Mouse (Mus musculus) lung, embryonic 14.5 days (tissue): ENCODE data around the gene Ebf3. TPM values are rescaled to one million over a fixed set of nuclear protein-coding genes. Genes with fewer than 3 reads are reported as not detected.
A peak's percentile ranks its signal among the peaks of the same experiment; 100 is the strongest.

ENCODE experiments used
- ATAC-seq: fragments of 200-750 bp; cut with Nextera tagmentation; 2 replicates; pipeline ENCODE4 v1.8.0; 2017; ENCODE audit warnings: mild to moderate bottlenecking, moderate TSS enrichment, moderate library complexity; ENCODE audit not compliant: insufficient read depth
- DNase-seq: peaks from one replicate; pipeline ENCODE4 v3.0.0-alpha.2; 2015
- H3K27ac ChIP-seq: fragments of 300-500 bp; sonication (generic); 2 replicates; pipeline ENCODE4 v1.5.1; 2014; ENCODE audit warnings: low read depth, mild to moderate bottlenecking, moderate library complexity
- H3K27me3 ChIP-seq: fragments of 300-500 bp; sonication (generic); 2 replicates; pipeline ENCODE4 v1.6.1; 2014; ENCODE audit warnings: low read length, control low read depth; ENCODE audit not compliant: insufficient read depth
- H3K36me3 ChIP-seq: fragments of 300-500 bp; sonication (generic); 2 replicates; pipeline ENCODE4 v1.6.1; 2014; ENCODE audit warnings: control low read depth; ENCODE audit not compliant: insufficient read depth
- H3K4me1 ChIP-seq: fragments of 300-500 bp; sonication (generic); 2 replicates; pipeline ENCODE4 v1.6.1; 2014; ENCODE audit warnings: antibody characterized with exemption, control low read depth; ENCODE audit not compliant: insufficient read depth
- H3K4me2 ChIP-seq: fragments of 300-500 bp; sonication (generic); 2 replicates; pipeline ENCODE4 v1.6.1; 2014; ENCODE audit warnings: mild to moderate bottlenecking
- H3K4me3 ChIP-seq: fragments of 300-500 bp; sonication (generic); 2 replicates; pipeline ENCODE4 v1.5.1; 2014; ENCODE audit warnings: low read depth, low read length
- H3K9ac ChIP-seq: fragments of 300-500 bp; sonication (generic); 2 replicates; pipeline ENCODE4 v1.6.1; 2014
- H3K9me3 ChIP-seq: fragments of 300-500 bp; sonication (generic); 2 replicates; pipeline ENCODE4 v1.6.1; 2016; ENCODE audit warnings: low read depth, low read length, control low read depth
- CTCF ChIP-seq: IDR thresholded peaks from 2 replicates; pipeline ENCODE4 v1.5.1; 2016; ENCODE audit warnings: antibody characterized with exemption, low read depth
- WGBS: fragments of 180-500 bp; shearing (Covaris S2); extraction: QIAGEN DNeasy Blood & Tissue Kit; methylation state at CpG from one replicate; pipeline ENCODE4 v1.1.7; 2014; 5-methylcytosine and 5-hydroxymethylcytosine counted together
- polyA plus RNA-seq: library from polyadenylated mRNA; unstranded; fragments of >200 nt; fragmentation: Nextera tagmentation; extraction: Ambion mirVana; gene quantifications from 2 replicates; pipeline ENCODE4 v1.2.1, GENCODE M21; 2014

The Ebf3 gene
- polyA plus RNA-seq, 1 experiment from 2014 or later = 0.14 TPM

GRCm38 (mm10) chr7:137316181-137316925 lies 2.1 kb upstream of the Ebf3 start:
- Histone ChIP-seq H3K27me3 (peaks cover 97% of the 10 kb centered on the region), H3K36me3 (no peaks in the 10 kb centered on the region), H3K4me2 (no peak overlapping the region; the same call in 1 of the 2 replicates), H3K27ac (no peak overlapping the region), H3K4me1 (no peaks in the 10 kb centered on the region), H3K9ac (no peak overlapping the region), H3K9me3 (no peaks in the 10 kb centered on the region), H3K4me3 (no peak overlapping the region)
- no peak for DNase-seq
- TF ChIP-seq CTCF = no peak
- ATAC-seq = no peak
- WGBS = 2% methylated on average over 20 of the region's 20 CpGs

DNA sequence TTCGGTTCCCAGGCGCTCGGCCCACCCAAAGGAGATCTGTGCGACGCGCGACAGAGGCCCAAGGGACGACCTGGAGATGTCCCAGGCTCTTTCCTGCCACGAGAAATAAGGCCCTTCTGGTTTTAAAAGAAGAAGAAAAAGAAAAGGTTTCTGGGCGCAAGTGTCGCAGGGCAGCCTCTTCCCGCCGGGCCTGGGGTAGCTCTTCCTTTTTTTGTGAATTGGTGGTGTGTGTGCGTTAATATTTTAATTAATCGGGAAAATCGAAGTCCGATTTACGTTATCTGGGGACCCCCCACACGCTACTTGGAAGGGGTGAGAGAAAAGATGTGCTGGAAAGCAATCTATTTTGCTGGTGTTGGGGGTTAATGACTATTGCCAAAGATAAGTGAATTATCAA lies 1.3 kb upstream of the Ebf3 start:
- Histone ChIP-seq H3K36me3 (no peaks in the 10 kb centered on the region), H3K9me3 (no peaks in the 10 kb centered on the region), H3K4me3 (0 out of 2 replicates have a peak overlapping the region, but pooled peaks have one; percentile 6), H3K4me2 (no peak overlapping the region), H3K9ac (no peak overlapping the region), H3K4me1 (no peaks in the 10 kb centered on the region), H3K27me3 (peaks cover 97% of the 10 kb centered on the region), H3K27ac (no peak overlapping the region)
- no peak for TF ChIP-seq CTCF
- WGBS = 3% methylated on average over 19 of the region's 19 CpGs
- ATAC-seq (no peak), DNase-seq (no peak)

- Histone ChIP-seq H3K4me3 (peak overlapping the region; percentile 52), H3K27ac (no peak overlapping the region), H3K4me1 (no peaks in the 10 kb centered on the region), H3K4me2 (peak overlapping the region; percentile 97), H3K9ac (no peak overlapping the region), H3K36me3 (no peaks in the 10 kb centered on the region), H3K9me3 (no peaks in the 10 kb centered on the region), H3K27me3 (peaks cover 97% of the 10 kb centered on the region)
- ATAC-seq (peak; percentile 3; the same call in 1 of the 2 replicates), DNase-seq (no peak)
- TF ChIP-seq CTCF = no peak
- WGBS = under 1% methylated on average over 48 of the region's 48 CpGs
These were observed 682 bp upstream of the Ebf3 start for GRCm38 (mm10) chr7:137314710-137315543.

DNA sequence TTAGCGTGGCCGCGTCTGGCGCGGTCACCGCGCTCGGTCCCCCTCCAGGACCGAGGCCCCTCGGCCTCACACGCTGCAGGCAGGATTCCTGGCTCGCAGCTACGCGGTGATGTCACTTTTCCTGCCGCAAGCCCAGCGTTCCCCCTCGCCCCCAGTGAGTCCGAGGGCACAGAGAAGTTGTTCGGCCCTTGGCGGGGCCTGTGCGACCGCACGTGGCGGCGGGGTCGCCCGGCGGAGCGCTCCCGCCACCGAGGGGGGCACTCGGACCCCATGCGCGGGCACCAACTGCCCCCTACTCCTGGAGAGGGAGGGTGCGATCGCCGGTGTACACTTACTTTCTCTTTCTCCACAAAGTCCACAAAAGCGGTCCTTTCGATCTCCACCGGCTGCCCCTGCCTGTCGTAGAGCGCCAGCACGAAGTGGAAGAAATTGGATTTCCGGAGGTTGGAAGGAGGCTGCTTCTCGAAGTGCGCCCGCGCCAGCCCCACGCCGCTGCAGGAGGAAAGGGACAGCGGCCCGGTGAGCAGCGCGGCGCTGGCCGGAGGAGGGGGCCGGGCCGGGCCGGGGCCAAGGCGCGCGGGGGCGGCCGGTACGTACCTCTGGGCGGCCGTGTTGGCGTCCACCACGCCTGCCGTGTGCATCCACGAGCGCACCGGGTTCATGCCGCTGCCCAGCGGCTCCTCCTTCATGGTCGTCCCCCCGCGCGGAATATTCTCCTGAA lies 902 bp downstream of the Ebf3 start:
- no peaks in the 10 kb centered on the region for H3K36me3 ChIP-seq
- DNase-seq (peak; percentile 57), ATAC-seq (0 out of 2 replicates have a peak, but pooled peaks have one; percentile 10)
- 0 out of 2 replicates have a peak overlapping the region, but pooled peaks have one; percentile 30 for H3K27ac ChIP-seq
- no peak for TF ChIP-seq CTCF
- peaks cover 96% of the 10 kb centered on the region for H3K27me3 ChIP-seq
- H3K4me3 ChIP-seq = peak overlapping the region; percentile 52
- H3K4me1 ChIP-seq = no peaks in the 10 kb centered on the region
- no peaks in the 10 kb centered on the region for H3K9me3 ChIP-seq
- under 1% methylated on average over 67 of the region's 79 CpGs for WGBS
- H3K9ac ChIP-seq = peak overlapping the region; percentile 51
- peak overlapping the region; percentile 97 for H3K4me2 ChIP-seq

- H3K4me2 ChIP-seq = peak overlapping the region; percentile 97
These were observed 1.4 kb downstream of the Ebf3 start for GRCm38 (mm10) chr7:137312933-137313182.

GRCm38 (mm10) chr7:137312166-137312932 lies 1.9 kb downstream of the Ebf3 start:
- peak overlapping the region; percentile 52; the same call in 1 of the 2 replicates for H3K4me3 ChIP-seq
- no peak for TF ChIP-seq CTCF
- no peak overlapping the region for H3K27ac ChIP-seq
- DNase-seq (peak; percentile 29), ATAC-seq (no peak)
- peaks cover 94% of the 10 kb centered on the region for H3K27me3 ChIP-seq
- H3K9me3 ChIP-seq = no peaks in the 10 kb centered on the region
- no peaks in the 10 kb centered on the region for H3K36me3 ChIP-seq
- peak overlapping the region; percentile 51; the same call in 1 of the 2 replicates for H3K9ac ChIP-seq
- WGBS = 4% methylated on average over 17 of the region's 17 CpGs
- no peaks in the 10 kb centered on the region for H3K4me1 ChIP-seq
- peak overlapping the region; percentile 97; the same call in 1 of the 2 replicates for H3K4me2 ChIP-seq

More at GRCm38 (mm10) chr7:137312933-137313182, 1.4 kb downstream of the Ebf3 start:
- no peak for DNase-seq
- ATAC-seq = no peak
- no peak for TF ChIP-seq CTCF
- H3K4me1 ChIP-seq = no peaks in the 10 kb centered on the region
- no peaks in the 10 kb centered on the region for H3K9me3 ChIP-seq
- H3K27ac ChIP-seq = no peak overlapping the region
- no peaks in the 10 kb centered on the region for H3K36me3 ChIP-seq
- 1% methylated on average over 10 of the region's 10 CpGs for WGBS
- peaks cover 96% of the 10 kb centered on the region for H3K27me3 ChIP-seq
- peak overlapping the region; percentile 52 for H3K4me3 ChIP-seq
- H3K9ac ChIP-seq = peak overlapping the region; percentile 51; the same call in 1 of the 2 replicates
